Mouse (Mus musculus): ENCODE data around the gene Fignl2.

The Fignl2 gene

DNA sequence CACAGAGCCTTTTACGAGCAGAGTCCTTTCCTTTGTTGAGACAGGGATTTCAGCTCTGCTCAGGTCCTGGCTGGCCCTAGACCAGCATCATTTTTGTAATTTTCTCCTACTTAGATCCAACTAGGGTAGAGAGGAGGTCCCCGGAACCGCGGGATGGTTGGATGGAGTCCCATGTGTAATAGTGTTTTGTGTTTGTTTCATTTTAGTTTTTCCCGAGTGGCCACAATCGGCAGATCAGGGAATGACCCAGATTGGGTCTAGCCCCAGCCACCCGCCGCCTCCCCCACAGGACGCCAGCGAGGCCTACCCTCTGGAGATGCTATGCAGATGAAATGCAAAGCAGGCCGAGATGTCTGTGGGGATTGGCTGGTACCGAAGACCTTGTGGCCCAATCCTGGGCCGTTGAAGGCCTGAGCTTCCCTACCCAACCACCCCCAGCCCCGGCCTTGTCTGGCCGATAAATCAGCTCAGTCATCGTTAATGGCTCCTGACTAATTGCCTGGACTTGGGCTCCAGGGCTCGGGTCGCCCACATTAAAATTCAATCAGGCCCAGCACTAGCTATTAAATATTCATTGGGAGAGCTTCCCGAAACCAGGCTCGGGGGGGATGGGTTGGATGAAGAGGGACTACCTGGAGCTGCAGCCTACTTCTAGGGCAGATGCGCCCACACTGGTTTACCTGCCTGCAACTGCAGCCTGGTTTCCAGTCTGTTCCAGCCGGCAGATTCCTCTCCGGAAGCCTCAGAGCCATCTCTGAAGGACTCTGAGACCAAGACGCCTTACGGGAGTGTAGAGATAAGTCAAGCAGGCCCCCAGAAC lies 14.7 kb upstream of the Fignl2 start:
- no peak for DNase-seq (ENCODE audit: low read depth, low spot score)

DNA sequence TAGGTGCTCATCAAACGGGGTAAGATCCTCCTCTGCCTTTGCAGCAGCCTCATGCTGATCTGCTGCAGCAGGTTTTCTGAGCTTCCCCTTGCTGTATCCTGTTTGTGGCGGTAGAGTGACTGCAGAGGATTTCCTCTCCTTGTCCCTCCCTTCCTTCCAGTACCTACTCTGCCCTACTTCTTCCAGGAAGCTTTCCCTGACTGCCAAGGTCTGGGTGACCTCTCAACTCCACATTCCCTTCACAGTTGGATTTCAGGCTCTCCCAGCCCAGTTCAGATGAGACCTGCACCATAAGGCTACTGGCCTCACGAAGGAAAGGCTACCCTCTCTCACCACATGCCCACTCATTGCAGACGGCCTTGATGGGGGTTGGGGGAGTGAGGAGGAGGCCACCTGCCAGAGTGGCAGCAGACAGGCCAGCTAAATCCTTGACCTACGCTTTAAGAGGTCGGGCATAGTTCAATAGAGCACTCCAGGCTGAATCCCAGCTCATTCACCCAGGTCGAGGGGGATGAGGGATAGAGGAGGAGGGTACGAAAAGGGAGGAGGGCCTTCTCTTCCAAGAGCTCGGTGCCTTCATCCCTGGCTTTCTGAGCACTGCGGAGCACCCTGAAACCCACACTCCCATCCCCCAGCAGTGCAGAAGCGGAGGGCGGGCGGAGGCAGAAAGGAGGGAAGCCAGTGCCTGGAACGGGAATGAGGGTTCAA lies 13.9 kb upstream of the Fignl2 start:
- DNase-seq (ENCODE audit: low read depth, low spot score), result no peak

DNA sequence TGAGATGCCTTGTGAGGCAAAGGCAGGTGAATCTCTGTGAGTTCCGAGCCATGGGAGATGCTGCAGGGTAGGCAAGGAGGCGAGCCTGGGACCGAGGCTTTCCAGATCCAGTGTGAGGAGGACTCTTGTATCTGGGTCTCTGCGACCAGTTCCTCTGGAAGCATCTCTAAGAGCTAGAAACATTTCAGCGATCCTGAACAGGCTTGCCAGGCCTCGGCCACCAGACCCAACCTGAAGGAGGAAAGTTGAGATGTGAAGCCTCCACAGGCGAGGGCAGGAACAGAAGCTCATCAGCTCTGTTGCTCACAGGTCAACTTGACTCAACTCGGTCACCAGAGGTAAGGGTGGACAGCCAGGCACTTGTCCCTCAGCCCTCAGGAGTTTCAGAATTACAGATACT lies 13.2 kb upstream of the Fignl2 start:
- no peak for DNase-seq (ENCODE audit: low read depth, low spot score)

DNA sequence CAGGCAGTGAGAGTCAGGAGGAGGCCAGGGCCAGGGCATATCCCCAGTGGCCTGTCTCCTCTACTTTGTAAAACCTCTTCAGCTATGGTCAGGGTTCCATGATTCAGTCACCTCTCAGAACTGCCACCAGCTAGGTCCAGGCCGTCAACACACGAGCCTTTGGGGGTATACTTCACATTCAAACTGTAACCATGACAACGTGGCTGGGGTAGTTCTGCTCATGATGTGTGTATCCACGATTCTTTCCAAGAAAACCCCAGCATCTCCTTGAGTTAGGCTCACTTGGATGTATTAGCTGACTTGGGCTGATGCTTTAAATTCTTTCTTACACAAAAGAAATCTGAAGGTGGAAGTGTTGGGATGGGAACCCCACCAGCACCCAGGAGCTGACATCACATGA lies 9.9 kb upstream of the Fignl2 start:
- no peak for DNase-seq (ENCODE audit: low read depth, low spot score)

- DNase-seq (ENCODE audit: low read depth, low spot score), result no peak
These were observed 8.6 kb upstream of the Fignl2 start for GRCm38 (mm10) chr15:101086956-101087355.

- DNase-seq (ENCODE audit: low read depth, low spot score), result no peak
These were observed 8.1 kb upstream of the Fignl2 start for GRCm38 (mm10) chr15:101086451-101086850.

DNA sequence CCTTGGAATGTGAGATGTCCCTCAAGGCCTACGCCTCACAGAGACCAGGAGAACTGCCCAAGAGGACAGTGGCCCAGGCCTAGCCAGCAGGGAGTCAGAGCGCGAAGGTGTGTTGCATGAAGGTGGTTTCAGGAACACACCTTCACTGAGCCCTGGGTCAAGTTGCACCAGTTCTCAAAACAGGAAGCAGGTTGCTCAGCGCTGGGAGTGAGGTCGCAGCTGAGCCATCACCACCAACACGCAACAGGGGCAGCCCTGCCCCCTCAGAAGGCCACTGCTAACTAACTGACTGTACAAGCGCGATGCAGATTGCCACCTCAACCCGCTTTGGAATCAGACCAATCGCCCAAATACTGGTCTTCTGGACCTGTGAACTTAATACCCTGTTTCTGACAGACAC lies 6.1 kb upstream of the Fignl2 start:
- no peak for DNase-seq (ENCODE audit: low read depth, low spot score)

GRCm38 (mm10) chr15:101082236-101082635 lies 3.9 kb upstream of the Fignl2 start:
- DNase-seq (ENCODE audit: low read depth, low spot score), result no peak

DNA sequence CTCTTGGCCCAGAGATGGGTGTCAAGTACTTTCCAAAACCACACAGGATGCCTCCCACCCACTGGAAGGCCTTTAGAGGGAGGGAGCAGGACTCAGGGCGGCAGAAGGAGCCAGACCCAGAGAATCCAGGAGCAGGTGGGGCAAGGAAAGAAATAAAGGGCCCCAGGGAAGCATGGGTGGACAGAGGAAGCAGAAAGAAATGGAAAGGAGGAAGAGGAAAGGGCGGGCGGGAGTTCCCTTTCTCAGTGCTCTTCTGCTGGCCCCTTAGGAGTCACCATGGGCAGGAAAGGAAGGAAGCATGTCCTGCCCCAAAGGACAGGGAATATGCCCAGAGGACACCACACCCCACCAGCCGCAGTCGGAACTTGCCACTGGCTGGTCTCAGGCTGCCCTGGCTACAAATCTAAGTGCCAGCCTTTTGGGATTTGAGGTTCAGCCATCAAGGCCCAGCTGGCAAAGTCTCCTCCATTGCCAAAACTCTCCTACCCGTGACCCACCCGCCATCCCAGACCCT lies 2.7 kb upstream of the Fignl2 start:
- DNase-seq (ENCODE audit: low read depth, low spot score), result no peak

GRCm38 (mm10) chr15:101080031-101080520 lies 1.7 kb upstream of the Fignl2 start:
- no peak for DNase-seq (ENCODE audit: low read depth, low spot score)

DNA sequence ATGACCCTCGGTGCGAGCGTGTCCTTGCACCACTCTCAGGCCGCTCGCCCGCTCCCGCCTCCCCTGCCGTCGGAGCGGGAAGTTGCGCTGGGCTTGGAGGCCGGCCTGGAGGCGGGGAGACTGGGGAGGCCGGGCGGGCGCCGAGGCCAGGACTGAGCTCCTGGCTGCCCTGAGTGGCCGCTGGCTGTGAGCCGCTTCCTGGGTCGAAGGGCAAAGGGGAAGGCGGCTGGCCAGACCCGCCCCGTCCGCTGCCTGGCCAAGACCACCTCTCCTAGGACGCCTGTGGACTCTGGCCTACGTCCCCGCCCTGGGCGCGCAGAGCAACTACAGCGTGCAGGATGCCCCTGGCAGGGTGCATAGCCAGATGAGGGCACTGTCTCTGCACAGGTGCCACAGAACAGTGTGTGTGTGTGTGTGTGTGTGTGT lies 377 bp upstream of the Fignl2 start:
- no peak for DNase-seq (ENCODE audit: low read depth, low spot score)

DNA sequence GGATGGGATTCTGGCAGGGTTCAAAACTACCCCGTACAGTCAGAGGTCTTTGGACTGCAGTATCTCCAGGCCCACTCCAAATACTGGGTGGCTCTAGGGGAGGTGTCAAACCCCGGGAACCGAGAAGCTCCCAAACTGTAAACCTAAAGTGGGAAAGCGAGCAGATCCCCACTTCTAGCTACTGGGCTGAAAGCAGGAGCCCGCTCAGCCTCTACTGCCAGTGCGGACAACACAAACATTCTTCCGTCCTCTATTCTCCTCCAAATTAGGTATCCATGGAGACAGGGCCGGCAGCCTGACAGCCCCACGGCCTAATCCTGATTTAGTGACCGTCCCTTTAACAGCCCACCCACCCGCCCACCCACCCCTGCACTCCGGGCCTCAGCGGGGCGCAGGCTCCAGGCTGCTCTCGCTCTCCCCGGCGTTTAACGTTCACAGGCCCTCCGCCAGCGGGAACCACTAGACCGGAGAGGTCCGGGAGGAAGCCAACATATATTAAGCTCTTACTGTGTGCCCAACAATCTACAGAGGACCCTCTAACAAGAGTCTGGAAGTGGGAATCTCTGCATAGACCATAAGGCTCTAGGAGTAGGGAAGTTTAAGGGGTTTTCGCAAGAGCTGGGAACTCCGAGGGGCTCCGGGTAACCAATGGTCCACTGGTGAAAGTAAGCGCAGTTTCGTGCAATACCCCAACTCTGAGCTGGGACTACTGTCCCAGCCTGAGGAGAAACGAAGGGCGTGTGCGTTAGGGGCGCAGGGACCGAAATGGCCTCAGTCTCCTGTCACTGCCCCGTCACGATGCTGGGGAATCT lies 1.2 kb downstream of the Fignl2 start:
- no peak for DNase-seq (ENCODE audit: low read depth, low spot score)

DNA sequence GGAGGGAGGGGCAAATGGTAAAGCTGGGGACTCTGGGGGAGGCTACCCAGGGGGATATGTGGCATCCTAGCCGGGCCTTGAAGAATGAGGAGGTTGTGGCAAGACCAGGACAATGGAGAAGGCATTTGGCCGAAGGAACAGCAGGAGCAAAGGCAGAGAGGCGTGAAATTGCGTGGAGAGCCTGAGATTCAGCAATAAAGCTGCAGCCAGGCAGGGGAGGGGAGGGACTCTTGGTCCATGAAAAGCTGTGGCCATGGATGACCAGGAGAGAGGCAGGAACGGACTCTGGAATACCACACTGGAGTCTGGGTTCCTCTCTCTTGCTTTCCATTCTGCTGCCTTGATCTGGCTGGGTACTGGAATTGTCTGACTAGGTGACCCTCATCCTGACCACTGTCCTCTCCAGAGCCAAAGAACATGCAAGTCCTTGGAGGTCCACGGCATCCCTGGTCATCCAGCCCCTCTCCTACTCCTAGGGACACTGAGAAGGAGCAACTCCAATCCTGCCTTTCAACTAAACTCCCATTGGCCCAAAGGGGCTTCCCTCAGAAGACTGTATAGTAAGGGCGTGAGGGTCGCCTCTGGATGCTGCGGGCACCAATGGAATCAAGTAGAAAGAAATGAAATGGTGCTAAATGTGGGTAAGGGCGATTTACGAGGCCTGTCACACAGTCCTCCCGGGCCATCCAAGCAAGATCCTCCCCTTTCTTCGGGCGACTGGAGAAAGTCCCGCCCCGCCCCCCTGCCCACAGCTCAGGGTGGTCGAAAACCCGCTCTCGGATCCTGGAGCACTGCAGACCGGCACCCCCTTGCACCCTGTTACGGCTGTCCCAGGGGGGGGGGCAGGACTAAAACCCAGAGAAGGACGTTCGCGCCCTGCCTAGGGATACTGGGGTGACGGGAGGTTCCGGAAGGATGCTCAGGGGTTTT lies 2.0 kb downstream of the Fignl2 start:
- no peak for DNase-seq (ENCODE audit: low read depth, low spot score)

GRCm38 (mm10) chr15:101075656-101076055 lies 2.7 kb downstream of the Fignl2 start:
- no peak for DNase-seq (ENCODE audit: low read depth, low spot score)

DNA sequence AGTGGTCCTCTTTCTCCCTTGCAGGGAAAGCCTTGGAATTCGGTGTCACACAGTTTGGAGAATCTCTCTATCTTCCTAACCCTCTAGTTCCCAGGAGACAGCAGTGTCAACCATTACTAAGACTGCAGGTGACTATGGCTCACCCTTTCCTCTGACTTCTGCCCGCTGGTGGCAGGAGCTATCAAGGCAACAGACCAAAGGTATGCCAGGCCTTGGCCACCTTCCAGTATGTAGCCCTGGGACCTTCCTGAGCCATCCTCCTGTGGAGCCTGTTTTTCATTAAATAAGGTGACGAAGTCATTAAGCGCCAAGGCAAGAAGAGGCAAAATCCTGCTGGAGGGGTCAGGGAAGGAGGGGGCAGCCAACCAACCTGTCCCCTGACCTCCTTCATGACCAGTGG lies 3.2 kb downstream of the Fignl2 start:
- DNase-seq (ENCODE audit: low read depth, low spot score), result no peak

DNA sequence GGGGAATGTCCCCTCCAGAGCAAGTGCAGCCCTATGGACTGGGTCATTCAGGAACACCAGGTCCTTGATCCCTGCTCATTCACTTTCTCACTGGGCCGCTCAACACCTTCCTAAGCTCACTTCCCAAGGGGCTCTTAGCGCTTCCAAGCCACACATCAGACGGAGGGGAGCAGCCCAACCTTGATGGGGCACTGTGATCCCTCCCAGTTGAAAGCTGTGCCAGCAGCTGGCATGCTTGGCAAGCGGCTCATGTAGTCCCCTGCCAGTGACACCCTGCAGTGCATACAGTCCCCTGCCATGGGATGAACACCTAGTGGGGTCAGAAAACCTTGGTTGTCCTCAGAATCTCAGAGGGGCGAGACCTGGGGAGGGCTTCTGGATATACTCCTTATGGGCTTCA lies 4.3 kb downstream of the Fignl2 start:
- no peak for DNase-seq (ENCODE audit: low read depth, low spot score)

- DNase-seq (ENCODE audit: low read depth, low spot score), result no peak
These were observed 5.6 kb downstream of the Fignl2 start for GRCm38 (mm10) chr15:101072736-101073135.

- DNase-seq (ENCODE audit: low read depth, low spot score), result no peak
These were observed 7.6 kb downstream of the Fignl2 start for GRCm38 (mm10) chr15:101070762-101071161.

GRCm38 (mm10) chr15:101069641-101070190 lies 8.7 kb downstream of the Fignl2 start:
- DNase-seq (ENCODE audit: low read depth, low spot score), result no peak

GRCm38 (mm10) chr15:101068671-101069070 lies 9.7 kb downstream of the Fignl2 start:
- no peak for DNase-seq (ENCODE audit: low read depth, low spot score)

Data from c-Kit-negative CD71-positive TER-119-positive erythroid progenitor cells, embryonic 14.5 days (primary cell).